Mouse (Mus musculus): ENCODE measurements around the gene Fam89b.

Fam89b gene

GRCm38 (mm10) chr19:5729444-5729815, at the start of gene Fam89b:
Gene Fam89b (minus strand): TSS chr19:5729653.
- peak; percentile 69 to 82 for DNase-seq (ENCODE audit: low spot score in 2 of 2)

GRCm38 (mm10) chr19:5778312-5778711, 48.9 kb upstream of the Fam89b start:
- DNase-seq (ENCODE audit: low spot score in 2 of 2): no peak

- DNase-seq (ENCODE audit: low spot score in 2 of 2): no peak
These were observed 48.1 kb upstream of the Fam89b start for GRCm38 (mm10) chr19:5777387-5778032.

GRCm38 (mm10) chr19:5770925-5771860, 41.7 kb upstream of the Fam89b start, which contains the start of gene Scyl1:
Gene Scyl1 (minus strand): TSS chr19:5771419.
- peak; percentile 85 to 91 for DNase-seq (ENCODE audit: low spot score in 2 of 2)

- no peak for DNase-seq (ENCODE audit: low spot score in 2 of 2)
These were observed 40.9 kb upstream of the Fam89b start for GRCm38 (mm10) chr19:5770311-5770710.

GRCm38 (mm10) chr19:5767271-5767670, 37.8 kb upstream of the Fam89b start:
- DNase-seq (ENCODE audit: low spot score in 2 of 2): no peak

GRCm38 (mm10) chr19:5763163-5763562, 33.7 kb upstream of the Fam89b start:
- no peak for DNase-seq (ENCODE audit: low spot score in 2 of 2)

GRCm38 (mm10) chr19:5758878-5759403, 29.5 kb upstream of the Fam89b start:
- no peak for DNase-seq (ENCODE audit: low spot score in 2 of 2)

GRCm38 (mm10) chr19:5756991-5757636, 27.7 kb upstream of the Fam89b start:
- no peak for DNase-seq (ENCODE audit: low spot score in 2 of 2)

GRCm38 (mm10) chr19:5756321-5756985, 27.0 kb upstream of the Fam89b start:
- DNase-seq (ENCODE audit: low spot score in 2 of 2): peak; percentile 68 to 75

- DNase-seq (ENCODE audit: low spot score in 2 of 2): no peak
These were observed 22.3 kb upstream of the Fam89b start for GRCm38 (mm10) chr19:5751742-5752141.

GRCm38 (mm10) chr19:5750951-5751350, 21.5 kb upstream of the Fam89b start:
- no peak for DNase-seq (ENCODE audit: low spot score in 2 of 2)

- DNase-seq (ENCODE audit: low spot score in 2 of 2): no peak
These were observed 20.0 kb upstream of the Fam89b start for GRCm38 (mm10) chr19:5749476-5749875.

GRCm38 (mm10) chr19:5746907-5747363, 17.5 kb upstream of the Fam89b start:
- no peak for DNase-seq (ENCODE audit: low spot score in 2 of 2)

- DNase-seq (ENCODE audit: low spot score in 2 of 2): no peak
These were observed 16.6 kb upstream of the Fam89b start for GRCm38 (mm10) chr19:5745756-5746710.

- no peak for DNase-seq (ENCODE audit: low spot score in 2 of 2)
These were observed 14.1 kb upstream of the Fam89b start for GRCm38 (mm10) chr19:5743576-5743975.

GRCm38 (mm10) chr19:5742241-5742641, 12.8 kb upstream of the Fam89b start:
- DNase-seq (ENCODE audit: low spot score in 2 of 2): no peak

GRCm38 (mm10) chr19:5741641-5742240, 12.3 kb upstream of the Fam89b start:
- DNase-seq (ENCODE audit: low spot score in 2 of 2): peak; percentile 69 to 71
